Mouse (Mus musculus): ENCODE data around the gene Camk2b.

The Camk2b gene

GRCm38 (mm10) chr11:5983629-5984028 is 82.5 kb downstream of the Camk2b start:
- DNase-seq (ENCODE audit: low spot score in 2 of 2), result no peak

DNA sequence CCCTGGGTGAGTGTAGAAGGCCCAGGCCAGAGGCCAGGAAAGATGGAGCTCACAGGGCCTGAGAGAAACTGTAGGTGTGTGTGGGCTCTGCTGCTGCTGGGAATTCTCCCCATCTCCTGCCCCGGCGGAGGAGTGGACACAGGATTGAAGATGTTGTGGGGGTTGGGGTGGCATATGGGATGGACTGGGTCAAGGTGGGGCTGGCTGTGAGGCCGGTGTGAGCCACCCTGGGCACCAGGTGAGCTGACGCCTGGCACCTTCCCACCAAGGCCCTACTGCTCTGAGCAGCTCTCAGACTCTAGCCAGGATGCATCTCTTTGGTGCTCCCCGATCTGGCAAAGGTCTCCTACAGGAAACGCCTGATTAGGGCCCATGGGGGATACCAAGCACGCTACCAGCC is 84.8 kb downstream of the Camk2b start:
- no peak for DNase-seq (ENCODE audit: low spot score in 2 of 2)

DNA sequence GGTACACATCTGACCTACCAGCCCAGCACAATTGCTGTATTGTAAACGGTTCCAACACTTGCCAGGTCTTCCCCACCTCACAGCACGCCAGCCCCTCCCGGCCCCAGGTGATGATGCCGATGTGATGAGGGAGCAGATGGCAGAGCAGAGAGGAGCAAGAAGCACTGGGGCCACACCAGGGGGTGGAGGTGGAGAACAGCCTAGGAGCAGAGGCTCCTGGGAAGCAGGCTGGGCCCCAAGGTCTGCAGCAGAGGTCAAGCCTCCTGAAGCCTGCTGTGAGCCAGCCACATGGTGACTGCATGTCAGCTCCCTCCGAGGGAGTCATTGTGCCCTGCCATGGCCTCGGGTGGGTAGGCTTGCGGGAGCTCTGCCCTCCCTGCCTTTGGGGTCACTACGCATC is 85.6 kb downstream of the Camk2b start:
- no peak for DNase-seq (ENCODE audit: low spot score in 2 of 2)

DNA sequence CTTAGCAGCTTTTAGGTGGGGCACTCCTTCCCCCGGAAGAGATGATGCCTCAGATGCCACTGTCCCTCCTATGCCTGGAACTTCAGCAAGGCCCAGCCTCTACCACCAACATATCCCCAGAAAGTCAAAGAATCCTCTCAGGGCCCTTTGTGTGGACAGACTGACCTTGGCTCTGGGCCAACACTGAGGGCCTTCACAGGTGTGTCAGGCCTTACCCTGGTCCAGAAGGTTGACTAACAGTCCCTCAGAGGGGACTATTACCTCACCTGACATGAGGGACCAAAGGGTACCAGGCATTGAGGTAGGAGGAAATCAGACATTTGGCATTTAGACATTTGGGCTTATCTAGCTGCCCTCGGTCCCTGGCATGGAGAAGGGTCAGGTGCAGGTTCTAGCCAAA is 86.1 kb downstream of the Camk2b start:
- DNase-seq (ENCODE audit: low spot score in 2 of 2), result no peak

DNA sequence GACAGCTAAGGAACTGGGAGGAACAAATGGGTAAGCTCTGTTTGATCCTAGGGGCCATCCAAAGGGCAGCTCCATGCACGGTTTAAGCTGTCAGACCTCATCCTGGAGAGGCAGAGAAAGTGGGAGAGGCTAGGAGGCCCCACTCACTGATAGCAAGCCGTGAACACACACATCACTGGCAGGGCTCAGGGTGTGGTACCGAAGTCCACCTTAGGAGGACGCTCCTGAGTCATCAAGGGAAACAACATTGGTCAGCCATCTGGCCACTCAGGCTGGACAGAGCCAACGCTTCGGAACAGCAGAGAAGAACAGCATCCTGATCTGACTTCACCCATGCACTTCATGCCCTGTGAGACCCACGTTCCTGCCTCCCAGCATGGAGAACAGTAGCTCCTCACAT is 87.1 kb downstream of the Camk2b start:
- DNase-seq (ENCODE audit: low spot score in 2 of 2), result no peak

- DNase-seq (ENCODE audit: low spot score in 2 of 2), result no peak
These were observed 90.1 kb downstream of the Camk2b start for GRCm38 (mm10) chr11:5976106-5976505.

DNA sequence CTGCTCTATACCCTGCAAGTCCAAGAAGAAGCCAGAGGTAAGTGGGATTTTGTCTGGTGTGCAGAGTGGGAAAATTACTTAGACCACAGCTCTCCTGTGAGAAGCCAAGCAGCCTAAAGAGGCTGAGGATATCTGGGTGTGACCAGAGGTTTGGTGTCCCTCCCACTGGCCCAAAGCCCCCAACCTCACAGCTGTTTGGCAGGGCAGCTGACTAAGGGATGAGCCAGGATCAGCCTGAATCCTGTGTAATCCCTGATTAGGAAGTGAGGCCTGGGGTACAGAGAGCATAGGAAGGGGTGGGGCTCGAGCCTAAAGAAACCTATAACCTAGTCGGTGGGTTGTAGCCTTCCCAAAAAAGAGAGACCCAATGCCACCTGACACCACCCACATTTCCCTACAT is 91.1 kb downstream of the Camk2b start:
- no peak for DNase-seq (ENCODE audit: low spot score in 2 of 2)

DNA sequence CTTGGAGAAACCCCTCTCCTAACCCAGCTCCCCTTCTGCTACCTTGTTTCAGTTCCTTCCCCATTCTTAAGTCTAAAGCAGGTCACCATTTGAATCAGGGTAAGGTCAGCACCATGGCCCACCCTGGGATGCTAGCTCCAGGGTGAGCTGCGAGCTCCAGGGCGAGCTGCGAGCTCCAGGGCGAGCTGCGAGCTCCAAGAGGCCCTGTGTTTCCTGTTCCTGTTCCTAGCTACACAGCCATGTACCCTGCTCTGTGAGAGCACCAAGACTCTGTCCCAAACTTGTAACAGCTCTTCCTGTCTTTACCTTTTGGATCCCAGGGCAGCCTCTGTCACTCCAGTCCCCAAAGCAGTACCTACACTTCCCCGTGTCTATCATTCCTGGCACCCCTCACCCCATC is 92.1 kb downstream of the Camk2b start:
- no peak for DNase-seq (ENCODE audit: low spot score in 2 of 2)

DNA sequence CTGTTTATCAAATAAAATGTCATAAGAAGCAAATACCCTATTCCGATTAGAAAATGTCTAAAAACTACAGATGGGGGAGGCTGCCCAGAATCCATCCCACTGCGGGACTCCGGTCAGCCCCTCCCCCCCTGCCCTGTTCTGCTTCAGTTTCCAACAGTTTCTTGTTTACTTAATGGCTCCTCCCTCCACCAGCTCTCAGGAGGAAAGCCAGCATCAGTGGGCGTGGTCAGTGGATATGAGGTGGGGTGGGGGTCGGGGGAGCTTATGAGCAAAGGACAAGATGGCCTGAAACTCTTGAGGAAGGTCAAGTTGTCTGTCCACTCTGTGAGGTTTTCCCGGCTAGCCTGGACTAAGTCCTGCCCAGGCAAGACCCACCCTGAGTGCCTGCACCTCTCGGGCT is 93.0 kb downstream of the Camk2b start:
- no peak for DNase-seq (ENCODE audit: low spot score in 2 of 2)

DNA sequence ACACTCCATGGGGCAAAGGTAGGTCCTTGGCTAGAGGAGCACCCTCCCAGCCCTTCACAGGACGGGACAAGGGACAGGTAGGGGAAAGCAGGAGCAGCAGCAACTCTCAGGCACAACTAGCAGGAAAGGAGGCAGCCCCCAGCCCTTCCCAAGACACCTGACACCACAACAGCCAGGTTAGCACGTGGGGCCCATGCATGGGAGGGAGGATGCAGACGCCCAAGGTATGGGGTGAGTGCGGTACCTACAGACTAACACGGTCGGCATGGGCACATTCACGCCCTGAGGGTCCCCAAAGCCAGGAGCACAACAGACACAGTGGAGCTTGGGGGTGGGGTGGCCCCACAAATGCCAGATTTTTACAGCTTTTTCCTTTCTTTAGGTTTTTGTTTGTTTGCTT is 95.0 kb downstream of the Camk2b start:
- DNase-seq (ENCODE audit: low spot score in 2 of 2), result no peak

DNA sequence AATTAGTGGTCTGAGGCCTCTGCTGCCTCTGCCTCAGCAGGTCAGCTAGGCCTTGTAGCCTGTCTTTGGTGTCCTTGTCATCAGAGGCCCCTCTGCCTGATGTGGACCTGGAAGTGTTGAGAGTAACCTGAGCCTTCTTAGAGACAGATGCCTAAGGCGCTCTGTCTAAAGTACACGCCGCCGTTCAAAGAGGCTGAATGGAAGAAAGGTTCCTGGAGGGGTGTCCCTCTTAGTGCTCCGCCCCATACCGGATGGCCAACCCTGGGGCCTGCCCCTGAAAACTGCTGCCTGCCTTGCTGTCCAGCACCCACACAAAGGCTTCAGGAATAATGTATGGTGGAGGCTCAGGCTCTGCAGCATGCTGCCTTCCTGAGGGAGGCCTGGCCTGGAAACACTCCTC is 97.9 kb downstream of the Camk2b start:
- no peak for DNase-seq (ENCODE audit: low spot score in 2 of 2)

- no peak for DNase-seq (ENCODE audit: low spot score in 2 of 2)
These were observed 99.4 kb downstream of the Camk2b start for GRCm38 (mm10) chr11:5966751-5967150.

GRCm38 (mm10) chr11:5965865-5966264 is 100.3 kb downstream of the Camk2b start:
- no peak for DNase-seq (ENCODE audit: low spot score in 2 of 2)

DNA sequence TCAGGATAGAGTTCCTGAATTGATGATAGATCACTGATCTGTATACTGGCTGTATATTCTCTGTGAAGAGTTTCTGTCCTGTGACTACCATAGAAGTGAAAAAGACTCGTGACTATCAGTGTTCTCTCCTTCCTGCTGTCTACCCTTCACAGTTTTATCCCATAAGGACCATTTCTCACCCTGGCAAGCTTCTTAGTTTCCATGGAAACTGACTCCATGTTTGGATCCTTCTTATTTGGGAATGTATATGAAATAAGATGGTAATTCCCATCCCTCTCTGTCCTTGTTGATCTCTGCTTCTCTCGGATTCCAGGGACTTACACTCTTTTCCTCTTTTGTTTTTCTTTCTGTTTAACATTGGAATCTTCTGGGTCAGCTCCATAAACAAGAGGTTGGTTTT is 106.1 kb downstream of the Camk2b start:
- DNase-seq (ENCODE audit: low spot score in 2 of 2), result no peak

- peak; percentile 96 to 97 for DNase-seq (ENCODE audit: low spot score in 2 of 2)
These were observed 110.5 kb downstream of the Camk2b start, which contains the start of gene Ykt6 for GRCm38 (mm10) chr11:5955546-5956276. Gene Ykt6, plus strand, starts transcription at chr11:5955693.

DNA sequence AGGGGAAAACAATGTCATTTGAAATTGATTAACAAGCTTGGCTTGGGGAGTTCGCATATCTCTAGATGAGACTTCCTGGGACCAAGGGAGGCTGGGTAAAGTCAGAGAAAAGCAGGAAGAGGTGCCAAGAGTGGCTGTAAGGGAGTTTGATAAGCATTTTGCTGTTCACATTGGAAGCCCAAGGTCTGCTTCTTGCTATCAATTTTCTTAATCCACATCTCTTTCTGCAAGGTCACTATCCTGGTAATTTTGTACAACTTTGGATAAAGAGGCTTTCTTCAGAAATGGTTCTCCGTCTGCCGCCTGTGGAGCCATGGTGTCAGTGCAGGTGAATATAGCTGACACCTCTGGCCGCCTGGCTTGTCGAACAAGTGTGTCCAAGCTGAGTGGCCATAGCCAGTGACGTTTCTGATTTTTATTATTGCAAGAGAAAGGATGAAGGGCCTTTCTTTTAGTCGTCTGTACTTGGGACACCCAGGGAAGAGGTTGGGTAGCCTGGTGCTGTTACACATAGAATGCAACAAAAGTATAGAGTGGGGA is 111.1 kb downstream of the Camk2b start:
- DNase-seq (ENCODE audit: low spot score in 2 of 2), result peak; percentile 33 to 41

GRCm38 (mm10) chr11:5954435-5954834 is 111.7 kb downstream of the Camk2b start:
- no peak for DNase-seq (ENCODE audit: low spot score in 2 of 2)

- no peak for DNase-seq (ENCODE audit: low spot score in 2 of 2)
These were observed 112.9 kb downstream of the Camk2b start for GRCm38 (mm10) chr11:5953130-5953765.

GRCm38 (mm10) chr11:5952501-5952900 is 113.7 kb downstream of the Camk2b start:
- peak in 1 of 2 experiments; percentile 22 for DNase-seq (ENCODE audit: low spot score in 2 of 2)

DNA sequence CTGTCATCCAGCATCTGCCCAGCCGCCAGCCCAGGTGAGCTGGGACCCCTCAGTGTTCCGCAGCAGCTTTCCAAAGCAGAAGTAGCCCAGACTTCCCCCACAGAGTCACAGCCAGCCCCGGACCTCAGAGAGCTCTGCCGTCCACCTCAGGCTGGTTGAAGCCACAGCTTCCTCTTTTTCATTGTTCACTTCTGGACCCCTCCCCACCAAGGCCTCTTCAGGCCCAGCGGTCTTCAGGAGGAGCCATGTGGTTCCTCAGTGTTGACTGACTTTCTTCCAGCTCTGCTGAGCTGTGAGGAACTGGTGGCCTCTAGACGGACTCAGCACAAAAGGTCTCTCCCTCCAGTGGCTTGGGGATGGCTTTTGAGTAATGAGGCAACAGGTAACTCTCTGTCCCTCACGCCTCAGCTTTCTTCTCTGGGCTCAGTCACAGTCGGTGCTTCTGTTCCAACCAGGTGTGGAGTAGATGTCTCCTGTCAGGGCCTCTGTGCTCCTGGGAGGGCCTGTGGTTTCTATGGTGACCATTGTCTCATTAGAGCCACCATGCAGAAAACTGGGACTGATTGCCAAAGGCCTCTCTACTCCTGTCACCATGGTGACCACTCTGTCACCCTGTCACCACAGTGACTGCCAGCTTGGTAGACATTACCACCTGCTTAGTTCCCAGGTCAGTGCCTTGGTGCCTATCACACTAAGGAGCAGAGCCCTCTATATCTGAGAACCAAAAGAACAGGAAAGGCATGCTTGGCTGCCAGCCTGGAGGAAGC is 116.4 kb downstream of the Camk2b start, which contains the start of gene Gck:
Gene Gck, minus strand, starts transcription at position 496 of the 767 bp plus-strand sequence.
- DNase-seq (ENCODE audit: low spot score in 2 of 2), result peak; percentile 36 to 42

DNA sequence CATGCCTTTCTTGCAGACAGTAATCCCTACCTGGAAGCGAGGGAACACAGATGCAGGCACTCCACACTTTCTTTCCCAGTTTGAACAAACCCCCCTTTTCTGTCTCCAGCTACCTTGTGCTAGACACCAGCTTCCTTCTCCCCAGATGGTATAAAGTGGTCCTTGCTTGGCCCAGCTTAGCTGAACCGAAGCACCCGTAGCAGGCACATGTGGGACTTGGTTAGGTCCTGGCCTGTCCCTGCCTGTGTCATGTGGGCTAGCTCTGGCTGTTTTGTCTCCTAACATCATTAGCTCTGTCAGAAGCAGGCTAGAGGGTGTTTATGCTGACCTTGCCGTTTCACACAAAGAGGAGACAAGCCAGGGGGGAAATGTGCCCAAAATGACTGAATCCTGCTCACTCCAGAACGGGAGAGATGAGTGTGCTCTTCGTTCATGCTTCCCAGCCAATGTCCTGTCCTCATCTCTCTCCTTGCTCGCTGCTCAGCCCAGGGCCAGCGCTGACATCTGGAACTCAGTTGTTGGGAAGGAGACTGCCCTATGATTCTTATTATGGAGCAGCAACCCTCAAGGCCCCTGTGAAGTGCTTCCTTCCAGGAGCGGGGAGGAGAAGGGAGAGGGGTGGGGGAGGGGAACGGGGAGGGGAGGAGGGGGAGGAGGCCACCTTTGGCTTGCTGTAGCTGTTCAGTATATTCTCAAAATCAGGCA is 117.5 kb downstream of the Camk2b start:
- no peak for DNase-seq (ENCODE audit: low spot score in 2 of 2)

GRCm38 (mm10) chr11:5947796-5948195 is 118.4 kb downstream of the Camk2b start:
- no peak for DNase-seq (ENCODE audit: low spot score in 2 of 2)

Measured in spleen, postnatal 36 days (tissue).